Mouse (Mus musculus): Measurements from ENCODE around the gene Rtp4. TPM values are rescaled to one million over a fixed set of nuclear protein-coding genes. Genes with fewer than 3 reads are reported as not detected.

Gene Rtp4
- total RNA-seq, 2 experiments from 2014 or later = 1.4 to 1.7 TPM

DNA sequence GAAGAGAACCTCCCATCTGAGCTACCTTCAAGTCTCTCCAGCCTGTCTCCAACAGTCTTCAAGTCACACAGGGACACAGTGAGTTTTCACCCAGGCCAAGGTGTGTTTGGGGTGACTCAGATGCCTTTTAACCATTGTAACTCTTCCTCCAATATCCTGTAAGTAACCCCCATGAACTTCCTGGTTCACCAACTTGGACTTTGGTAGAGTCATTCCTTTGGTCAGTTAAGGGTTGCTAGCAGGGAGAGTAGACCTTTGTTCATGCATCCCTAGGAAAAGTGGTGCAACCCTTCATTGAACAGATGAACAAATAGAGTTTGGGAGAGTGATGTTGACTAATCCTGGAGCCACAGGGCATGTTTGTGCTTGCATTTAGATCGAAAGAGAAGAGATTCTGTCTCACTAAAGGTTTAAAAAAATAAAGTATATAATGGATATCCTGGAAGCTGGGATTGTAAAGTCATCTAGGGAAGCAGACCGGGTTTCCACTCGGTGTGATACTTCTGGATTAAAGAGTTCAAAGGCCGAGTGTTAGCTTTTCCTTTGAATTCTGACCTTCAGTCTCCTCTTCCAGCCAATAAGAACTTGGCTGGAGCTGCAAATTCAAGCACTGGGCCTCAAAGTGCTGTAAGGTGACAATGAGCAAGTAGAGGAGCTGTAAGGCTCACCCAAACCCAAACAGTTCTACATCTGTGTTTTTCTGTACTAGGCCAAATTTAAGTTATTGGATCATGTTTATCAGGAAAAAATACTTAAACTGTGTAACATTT is 8.7 kb upstream of the Rtp4 start:
- no peak for DNase-seq (ENCODE audit: extremely low spot score in 1 of 2, low spot score in 1 of 2)

DNA sequence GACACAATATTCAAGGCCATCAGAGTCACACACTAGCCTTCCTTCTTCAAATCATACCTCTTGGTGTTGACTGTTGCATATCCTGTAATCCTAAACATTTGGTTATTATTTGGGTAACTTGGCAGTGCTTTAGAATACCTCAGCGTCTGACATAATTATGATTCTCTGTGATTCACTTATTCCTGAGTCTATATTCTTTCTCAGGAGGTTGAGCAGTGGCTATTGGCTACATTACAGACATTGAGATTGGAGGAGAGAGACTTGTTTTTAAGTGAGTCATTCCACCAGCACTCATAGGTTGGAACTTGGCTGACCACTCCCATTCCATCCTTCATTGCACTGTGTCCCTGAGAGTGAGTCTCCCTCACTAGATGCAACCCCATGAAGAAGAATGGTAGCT is 6.7 kb upstream of the Rtp4 start:
- no peak for DNase-seq (ENCODE audit: extremely low spot score in 1 of 2, low spot score in 1 of 2)

DNA sequence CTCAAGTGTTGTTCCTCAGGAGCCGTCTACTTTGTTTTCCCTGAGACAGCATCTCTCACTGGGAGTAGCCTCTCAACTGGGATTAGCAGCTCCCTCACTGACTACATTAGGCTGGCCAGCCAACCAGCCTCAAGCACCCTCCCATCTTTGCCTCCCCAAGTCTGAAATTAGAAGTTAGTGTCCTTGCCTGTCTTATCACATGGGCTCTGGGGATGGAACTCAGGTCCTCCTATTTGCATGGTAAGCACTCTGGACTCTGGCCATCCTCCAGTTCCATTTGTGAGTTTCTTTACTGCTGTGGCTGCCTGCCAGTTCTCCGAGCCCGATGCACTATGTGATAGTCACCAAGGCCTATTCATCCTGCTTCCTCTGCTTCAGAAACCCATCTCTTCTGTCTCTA is 4.3 kb upstream of the Rtp4 start:
- DNase-seq (ENCODE audit: extremely low spot score in 1 of 2, low spot score in 1 of 2) = peak in 1 of 2 experiments; percentile 29

DNA sequence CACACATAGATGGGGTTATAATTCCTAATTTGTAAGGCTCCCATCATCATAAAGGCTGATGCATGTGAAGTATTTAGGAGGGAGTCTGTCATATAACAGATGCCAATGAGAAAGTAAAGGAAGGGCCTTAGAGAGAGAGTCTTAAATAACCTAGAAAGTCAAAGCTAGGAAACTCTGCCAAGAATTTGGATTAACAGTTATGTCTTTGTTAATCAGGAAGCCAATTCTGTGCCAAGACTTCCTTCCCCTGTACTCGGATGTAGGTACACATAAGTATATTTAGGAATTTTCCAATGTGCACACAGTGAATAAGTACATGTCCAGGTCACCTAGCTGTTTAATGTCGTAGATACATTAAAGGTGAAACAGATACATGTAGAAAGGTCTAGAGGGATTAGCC is 3.5 kb upstream of the Rtp4 start:
- DNase-seq (ENCODE audit: extremely low spot score in 1 of 2, low spot score in 1 of 2) = no peak

DNA sequence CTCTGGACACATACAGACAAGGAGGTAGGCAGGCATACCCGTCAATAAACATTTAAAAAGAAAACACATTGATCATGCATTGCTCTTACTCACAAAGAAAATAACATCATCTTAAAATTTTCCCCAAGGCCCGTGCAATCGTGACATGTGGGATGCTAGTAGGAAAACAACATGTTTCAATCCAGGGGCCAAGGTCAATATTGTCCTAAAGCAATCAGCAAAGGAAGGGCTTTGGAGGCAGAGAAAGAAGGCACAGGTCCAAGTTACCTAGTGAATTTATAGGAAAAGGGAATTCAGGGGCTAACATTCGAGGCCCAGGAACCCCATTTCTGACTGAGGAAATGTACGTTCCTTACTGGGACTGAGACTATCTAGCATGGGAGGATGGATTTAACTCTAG is 2.9 kb upstream of the Rtp4 start:
- no peak for DNase-seq (ENCODE audit: extremely low spot score in 1 of 2, low spot score in 1 of 2)

GRCm38 (mm10) chr16:23517754-23518566 is 2.1 kb upstream of the Rtp4 start:
- DNase-seq (ENCODE audit: extremely low spot score in 1 of 2, low spot score in 1 of 2) = no peak

DNA sequence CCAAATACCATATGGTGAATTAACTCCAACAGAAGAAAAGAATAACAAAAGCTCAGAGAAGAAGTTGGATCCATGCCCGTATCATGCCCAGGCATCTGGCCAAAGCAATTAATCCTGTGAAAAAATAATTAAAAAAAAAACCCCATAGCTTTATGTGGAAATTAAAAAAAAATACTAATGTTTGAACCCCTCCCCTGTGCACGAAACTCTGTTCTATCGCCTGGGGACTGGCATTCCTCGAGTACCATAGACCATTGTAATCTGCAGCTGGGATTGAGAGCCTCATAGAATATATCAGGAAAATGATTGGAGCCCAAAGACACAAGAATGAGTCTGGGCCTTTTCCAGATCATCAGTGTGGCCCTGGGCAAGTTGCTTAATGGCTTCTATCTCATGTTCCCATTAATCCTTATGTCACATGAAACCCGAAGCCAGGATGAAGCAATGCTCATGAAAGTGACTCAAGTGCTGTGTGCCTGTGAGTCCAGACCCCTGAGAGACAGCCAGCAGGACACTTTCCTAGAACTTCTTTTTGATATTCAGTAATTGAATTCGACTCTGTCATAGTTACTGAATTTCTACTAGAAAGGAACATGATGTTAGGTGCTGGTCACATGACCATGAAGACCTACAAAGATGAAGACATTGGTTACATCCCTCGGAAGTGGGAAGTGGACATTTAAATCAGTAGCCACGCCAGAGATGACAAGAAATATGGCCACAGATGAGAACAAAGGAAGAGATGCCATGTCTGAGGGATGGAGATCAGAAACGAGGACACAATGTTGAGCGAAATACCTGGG is 1.3 kb upstream of the Rtp4 start:
- DNase-seq (ENCODE audit: extremely low spot score in 1 of 2, low spot score in 1 of 2) = peak in 1 of 2 experiments; percentile 38

GRCm38 (mm10) chr16:23519771-23520170 is 320 bp upstream of the Rtp4 start:
- DNase-seq (ENCODE audit: extremely low spot score in 1 of 2, low spot score in 1 of 2) = no peak

GRCm38 (mm10) chr16:23521092-23521491 is 1.0 kb downstream of the Rtp4 start:
- DNase-seq (ENCODE audit: extremely low spot score in 1 of 2, low spot score in 1 of 2) = no peak

DNA sequence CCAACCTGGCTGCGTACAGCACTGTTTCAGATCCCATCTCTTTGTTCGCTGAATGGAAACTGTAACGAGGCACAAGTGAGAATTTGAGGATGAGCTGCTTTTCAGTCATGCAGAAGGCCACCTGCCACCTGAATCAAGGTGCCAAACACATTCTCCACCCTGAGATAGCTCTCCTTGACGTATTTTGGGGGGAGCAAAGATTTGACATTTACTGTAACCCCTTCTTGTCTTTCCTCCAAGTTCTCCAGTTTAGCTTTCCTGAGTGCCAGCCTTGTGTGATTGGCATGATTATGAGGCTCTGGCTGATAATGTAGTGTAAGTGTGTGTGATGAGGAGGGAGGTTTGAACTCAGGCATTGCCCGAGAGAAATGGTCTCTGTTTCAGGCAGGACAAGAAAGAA is 2.0 kb downstream of the Rtp4 start:
- no peak for DNase-seq (ENCODE audit: extremely low spot score in 1 of 2, low spot score in 1 of 2)

- no peak for DNase-seq (ENCODE audit: extremely low spot score in 1 of 2, low spot score in 1 of 2)
Observed at GRCm38 (mm10) chr16:23529186-23529585, 9.1 kb downstream of the Rtp4 start.

- no peak for DNase-seq (ENCODE audit: extremely low spot score in 1 of 2, low spot score in 1 of 2)
Observed at GRCm38 (mm10) chr16:23533707-23534106, 13.6 kb downstream of the Rtp4 start.

DNA sequence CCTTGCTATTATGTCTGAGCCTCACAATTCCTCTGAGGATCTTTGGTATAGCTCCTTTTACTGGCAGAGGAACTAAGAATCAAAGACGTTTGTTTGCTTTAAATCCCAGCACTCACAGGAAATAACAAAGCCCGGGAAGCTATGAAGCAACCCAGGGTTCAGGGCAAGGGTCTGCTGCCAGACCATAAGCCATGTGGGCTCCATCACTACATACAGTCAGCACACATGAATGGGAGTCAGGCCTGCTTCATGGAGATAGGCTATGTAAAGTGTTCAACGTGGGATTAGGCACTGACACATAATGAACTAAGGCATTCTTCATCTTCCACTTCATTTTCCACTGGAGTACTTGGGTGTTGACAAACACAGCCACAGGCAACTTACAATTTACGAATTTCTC is 21.0 kb downstream of the Rtp4 start:
- no peak for DNase-seq (ENCODE audit: extremely low spot score in 1 of 2, low spot score in 1 of 2)

DNA sequence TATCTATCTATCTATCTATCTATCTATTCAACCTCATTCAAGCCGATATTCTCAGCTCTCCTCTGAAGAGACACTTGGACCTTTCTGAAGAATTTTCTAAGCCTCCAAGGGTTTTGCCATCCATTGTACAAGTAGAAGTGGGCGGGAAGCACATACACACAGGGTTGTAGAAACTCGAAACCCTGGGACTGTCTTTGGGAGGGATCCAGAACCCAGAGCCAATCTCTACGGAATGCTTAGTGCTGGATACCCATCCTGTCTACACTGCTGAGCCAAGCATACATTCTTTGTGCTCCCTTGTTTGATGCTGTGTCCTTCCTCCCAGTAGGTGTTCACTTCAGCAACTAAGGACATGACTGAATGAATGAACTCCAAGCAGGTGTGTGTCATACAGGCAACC is 22.8 kb downstream of the Rtp4 start:
- DNase-seq (ENCODE audit: extremely low spot score in 1 of 2, low spot score in 1 of 2) = no peak

- DNase-seq (ENCODE audit: extremely low spot score in 1 of 2, low spot score in 1 of 2) = no peak
Observed at GRCm38 (mm10) chr16:23544361-23544760, 24.3 kb downstream of the Rtp4 start.

GRCm38 (mm10) chr16:23547783-23548182 is 27.7 kb downstream of the Rtp4 start:
- DNase-seq (ENCODE audit: extremely low spot score in 1 of 2, low spot score in 1 of 2) = no peak

GRCm38 (mm10) chr16:23550346-23550980 is 30.4 kb downstream of the Rtp4 start:
- peak in 1 of 2 experiments; percentile 62 for DNase-seq (ENCODE audit: extremely low spot score in 1 of 2, low spot score in 1 of 2)

DNA sequence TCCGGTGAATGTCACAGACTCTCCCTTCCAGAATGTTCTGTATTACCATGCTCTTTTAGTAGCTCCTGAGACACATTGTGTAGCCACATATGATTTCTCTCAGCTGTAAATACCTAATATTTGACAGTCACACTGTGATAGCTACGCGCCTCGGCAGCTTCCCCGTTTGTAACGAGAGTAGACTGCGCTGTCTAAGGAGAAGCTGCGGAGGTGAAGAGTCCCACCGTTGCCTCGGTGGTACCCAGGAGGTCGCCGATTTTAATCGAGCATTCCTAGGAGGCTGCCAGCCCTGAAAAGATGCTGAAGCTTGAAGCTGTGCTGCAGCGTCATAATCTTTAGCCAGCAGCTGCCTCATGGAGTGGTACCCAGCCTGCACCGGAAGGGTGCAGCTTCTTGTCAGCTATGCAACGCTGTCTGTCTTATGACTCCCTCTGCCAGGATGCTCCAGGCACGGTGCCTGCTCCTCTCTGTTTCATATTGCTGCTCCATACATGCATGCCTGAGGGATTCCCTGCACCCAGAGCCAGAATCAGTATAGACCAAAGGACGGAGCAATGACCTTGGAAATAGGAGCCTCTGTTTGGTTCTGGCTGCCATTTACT is 31.0 kb downstream of the Rtp4 start:
- DNase-seq (ENCODE audit: extremely low spot score in 1 of 2, low spot score in 1 of 2) = no peak

- DNase-seq (ENCODE audit: extremely low spot score in 1 of 2, low spot score in 1 of 2) = no peak
Observed at GRCm38 (mm10) chr16:23554673-23555072, 34.6 kb downstream of the Rtp4 start.

GRCm38 (mm10) chr16:23557195-23557594 is 37.1 kb downstream of the Rtp4 start:
- DNase-seq (ENCODE audit: extremely low spot score in 1 of 2, low spot score in 1 of 2) = no peak

Measured in layer of hippocampus, postnatal 25 days (tissue).